Mouse (Mus musculus) lung, postnatal 0 days (tissue): ENCODE measurements around the gene Atp6ap2.

Source experiments
- CTCF ChIP-seq: IDR thresholded peaks from 2 replicates; pipeline ENCODE4 v1.5.1; 2016; ENCODE audit warnings: antibody characterized with exemption, mild to moderate bottlenecking
- EP300 ChIP-seq: IDR thresholded peaks from 2 replicates; pipeline ENCODE4 v1.6.1; 2016; ENCODE audit warnings: antibody characterized with exemption, mild to moderate bottlenecking, control low read depth

DNA sequence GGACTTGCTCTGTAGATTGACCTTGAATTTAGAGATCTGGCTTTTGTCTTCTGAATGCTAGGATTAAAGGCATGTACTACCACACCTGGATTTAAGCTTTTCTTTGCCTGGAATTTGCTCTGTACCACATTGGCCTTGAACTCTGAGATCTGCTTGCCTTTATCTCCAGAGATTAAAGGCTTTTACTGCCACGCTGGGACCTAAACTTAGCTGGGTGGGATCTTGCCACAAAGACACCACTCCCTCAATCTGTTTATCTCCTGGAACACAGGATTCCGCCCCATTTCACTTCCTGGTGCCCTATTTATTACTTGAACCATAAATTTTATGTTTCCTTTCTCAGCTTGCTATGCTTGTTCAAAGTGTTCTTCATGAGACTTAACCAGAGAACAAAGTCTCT, 23.6 kb downstream of the Atp6ap2 start:
- TF ChIP-seq EP300 (no peak), CTCF (no peak)
